Mouse (Mus musculus): Measurements from ENCODE around the gene Cox11.

Cox11 gene

DNA sequence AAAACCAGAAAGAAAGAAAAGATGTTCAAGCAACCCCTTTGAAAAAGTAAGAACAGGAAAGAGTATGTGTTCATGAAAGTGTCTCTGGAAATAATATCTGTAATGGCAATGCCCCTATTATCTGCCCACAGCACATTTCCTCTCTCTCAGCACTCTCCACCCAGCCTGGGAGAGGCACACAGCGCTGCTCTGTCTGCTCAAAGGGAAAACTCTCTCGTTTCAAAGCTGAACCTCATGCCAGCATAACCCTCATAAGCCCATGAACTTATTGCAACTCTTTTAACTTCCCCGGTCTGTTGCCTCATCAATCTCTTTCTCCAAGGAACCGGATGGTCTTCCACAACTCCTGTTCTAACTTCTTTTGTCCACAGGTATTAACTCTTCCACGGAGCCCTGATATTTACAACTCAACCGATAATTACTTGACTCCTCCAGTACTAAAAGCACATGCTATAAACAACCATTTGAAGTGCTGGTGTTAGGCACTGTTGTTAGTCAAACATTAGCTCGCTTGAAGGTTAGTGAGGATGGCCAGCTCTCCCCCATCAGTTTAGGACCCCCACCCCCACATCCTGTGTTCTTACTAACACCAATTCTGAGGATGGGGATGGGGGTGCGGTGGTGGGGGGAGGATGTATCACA is 26.5 kb downstream of the Cox11 start:
- DNase-seq (ENCODE audit: low spot score in 2 of 2): peak; percentile 72 to 77

DNA sequence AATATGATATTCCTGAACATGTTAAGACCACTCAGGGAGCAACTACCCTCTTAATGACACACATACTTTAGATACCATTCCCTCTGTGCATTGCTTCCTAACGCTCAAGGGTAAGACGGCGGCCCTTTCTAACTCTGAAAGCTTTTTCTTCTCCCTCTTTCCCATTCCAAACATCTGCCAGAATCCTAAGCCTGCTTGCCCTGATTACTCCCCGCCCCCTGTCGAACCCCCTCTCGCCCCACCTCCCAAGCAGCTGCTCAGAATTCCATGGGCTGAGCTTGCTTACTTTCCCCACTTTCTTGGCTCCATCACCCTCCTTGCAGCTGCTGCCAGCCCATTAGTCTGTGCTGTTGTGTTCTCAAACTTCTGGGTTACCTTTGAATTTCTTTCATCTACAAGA is 27.2 kb downstream of the Cox11 start:
- no peak for DNase-seq (ENCODE audit: low spot score in 2 of 2)

DNA sequence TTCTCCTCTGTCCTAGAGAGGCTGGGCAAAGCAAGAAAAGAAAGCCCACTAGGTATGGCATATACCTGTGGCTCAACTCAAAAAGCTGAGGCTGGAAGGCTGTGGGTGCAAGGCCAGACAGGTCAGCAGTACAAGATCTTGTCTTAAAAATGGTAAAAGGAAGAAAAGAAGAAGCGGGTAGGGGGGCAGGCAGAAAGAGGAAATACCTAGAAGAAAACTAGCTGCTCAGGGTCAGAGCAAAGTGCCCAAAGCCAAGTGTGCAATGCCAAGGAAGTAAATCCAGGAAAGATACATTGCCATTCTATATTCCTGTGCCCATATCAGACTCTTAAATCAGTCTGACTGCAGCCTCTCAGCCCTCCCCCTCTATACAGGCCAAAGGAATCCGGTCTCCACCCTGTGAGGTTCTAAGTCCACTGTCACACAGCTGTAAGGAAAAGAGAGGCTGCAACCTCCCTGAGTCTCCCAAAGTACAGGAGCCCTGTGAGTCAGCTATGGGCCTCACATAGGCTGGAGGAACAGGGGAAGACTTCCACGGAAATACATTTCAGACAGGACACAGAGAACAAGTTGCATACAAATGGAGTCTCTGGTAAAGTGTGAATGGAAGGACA is 28.3 kb downstream of the Cox11 start:
- no peak for DNase-seq (ENCODE audit: low spot score in 2 of 2)

DNA sequence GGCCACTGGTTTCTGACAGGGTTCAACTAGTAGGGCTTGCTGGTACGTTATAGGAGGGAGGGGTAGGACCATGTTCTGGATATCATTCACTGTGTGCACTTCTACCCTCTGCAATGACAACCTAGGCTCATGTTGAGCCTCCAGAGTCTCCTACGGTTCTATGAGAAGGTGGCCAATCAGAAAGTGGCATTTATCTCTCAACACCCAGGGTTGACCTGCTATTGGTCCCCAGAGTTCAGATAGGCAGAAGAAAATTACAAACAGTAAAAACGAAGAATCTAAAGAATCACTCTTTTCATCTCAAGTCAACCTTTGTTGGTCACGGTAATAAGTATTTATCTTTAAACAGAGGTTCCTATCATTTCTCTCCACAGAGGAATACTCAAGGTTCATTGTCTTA is 28.9 kb downstream of the Cox11 start:
- DNase-seq (ENCODE audit: low spot score in 2 of 2): no peak

DNA sequence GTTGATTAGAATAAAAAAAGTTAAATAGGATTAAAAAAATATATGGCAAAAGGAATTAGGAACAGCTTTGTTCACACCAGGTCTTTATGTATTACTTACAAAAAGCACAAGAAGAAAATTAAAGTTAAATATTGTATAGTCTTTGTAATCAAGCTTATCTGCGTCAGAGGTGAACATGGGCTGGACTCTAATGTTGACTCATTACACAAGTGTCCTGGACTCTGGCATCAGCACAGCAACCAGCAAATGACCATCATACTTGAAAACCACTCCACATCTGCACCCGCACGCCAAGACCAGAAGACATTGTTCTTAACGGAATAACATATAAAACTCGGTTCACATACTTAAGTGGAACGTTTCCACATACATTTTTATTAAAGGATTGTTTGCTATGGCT is 29.4 kb downstream of the Cox11 start:
- no peak for DNase-seq (ENCODE audit: low spot score in 2 of 2)

DNA sequence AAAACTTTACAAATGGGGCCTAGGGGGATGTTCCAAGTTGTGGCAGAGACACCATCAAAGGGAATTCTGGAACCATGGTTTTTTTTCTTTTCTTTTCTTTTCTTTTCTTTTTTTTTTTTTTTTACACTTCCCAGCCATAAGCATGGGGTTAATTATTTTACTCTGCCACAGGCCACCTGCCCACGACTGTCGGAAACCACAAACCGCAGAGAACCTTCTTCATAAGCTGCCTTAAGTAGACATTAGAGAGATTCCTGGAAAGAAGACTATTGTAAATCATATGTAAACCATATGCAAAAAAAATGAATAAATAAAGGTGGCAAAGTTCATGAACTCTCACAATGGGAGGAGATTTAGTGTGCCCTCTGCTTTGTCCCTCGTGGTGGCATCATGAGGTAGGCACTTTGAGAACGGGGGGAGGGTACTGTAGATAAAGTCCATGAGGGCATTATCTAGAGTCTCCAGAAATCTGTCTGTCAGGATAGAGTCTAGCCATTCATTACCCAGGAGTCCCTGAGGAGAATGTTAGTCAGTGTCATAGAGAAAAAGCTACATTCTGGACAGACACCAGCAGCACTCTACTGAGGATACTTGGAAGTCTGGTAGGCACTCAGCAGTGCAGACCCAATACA is 37.6 kb downstream of the Cox11 start:
- no peak for DNase-seq (ENCODE audit: low spot score in 2 of 2)

DNA sequence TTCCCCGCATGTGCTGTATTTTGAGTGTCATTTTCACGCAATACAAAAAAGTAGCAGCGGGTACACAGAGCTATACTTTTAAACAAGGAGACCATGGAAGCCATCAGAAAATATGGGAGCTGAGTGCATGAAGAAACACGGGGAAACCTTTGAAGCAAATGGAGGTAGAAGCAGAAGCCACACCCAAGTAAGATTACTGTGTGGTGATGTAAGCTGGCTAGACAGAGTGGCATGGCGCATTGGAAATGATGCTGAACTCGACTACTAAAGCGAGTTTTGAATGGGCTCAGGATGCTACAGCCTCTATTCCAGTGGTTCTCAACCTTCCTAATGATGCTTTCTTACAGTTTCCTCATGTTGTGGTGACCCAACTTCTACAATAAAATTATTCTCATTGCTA is 39.1 kb downstream of the Cox11 start:
- no peak for DNase-seq (ENCODE audit: low spot score in 2 of 2)

DNA sequence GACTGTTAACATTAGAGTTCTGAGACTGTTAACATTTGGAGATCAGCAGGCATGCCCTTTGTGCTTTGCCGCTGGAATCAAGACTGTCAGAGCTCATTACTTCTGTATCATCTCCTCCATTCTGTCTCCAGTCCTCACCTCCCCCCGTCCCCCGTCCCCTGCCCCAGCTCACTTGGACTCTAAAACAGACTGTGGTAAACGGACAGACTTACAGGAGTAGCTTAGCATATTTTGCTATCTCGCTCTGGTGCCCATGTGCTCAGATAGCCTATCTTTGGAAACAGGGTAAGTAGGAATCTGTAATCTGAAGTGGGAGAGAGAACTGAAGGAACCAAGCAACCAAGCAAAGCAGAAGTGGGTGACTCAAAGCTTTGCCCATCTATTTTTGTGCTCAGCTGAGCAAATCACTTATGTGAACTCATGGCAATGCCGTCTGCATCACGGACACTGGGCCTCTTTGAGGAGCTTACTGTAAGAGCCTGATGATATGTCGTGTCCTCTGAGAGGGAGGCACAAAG is 39.9 kb downstream of the Cox11 start:
- DNase-seq (ENCODE audit: low spot score in 2 of 2): no peak

DNA sequence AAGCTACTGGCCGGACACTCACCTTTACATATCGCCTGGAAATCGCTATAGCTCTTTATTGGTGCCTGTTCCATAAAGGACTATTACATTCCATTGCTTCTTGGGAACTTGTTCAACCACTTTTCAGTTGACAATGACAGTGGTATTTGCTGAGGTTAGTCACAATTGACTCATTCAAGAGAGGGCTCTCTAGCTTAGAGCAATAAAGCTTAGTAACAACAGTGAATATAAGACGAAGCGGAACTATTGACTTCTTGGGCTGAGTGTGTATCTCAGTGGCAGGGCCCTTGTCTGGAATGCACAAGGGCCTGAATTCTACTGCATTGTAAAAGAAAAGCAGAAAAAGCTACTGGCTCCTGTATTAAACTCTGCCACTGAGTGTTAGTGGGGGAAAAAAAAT is 40.6 kb downstream of the Cox11 start:
- no peak for DNase-seq (ENCODE audit: low spot score in 2 of 2)

DNA sequence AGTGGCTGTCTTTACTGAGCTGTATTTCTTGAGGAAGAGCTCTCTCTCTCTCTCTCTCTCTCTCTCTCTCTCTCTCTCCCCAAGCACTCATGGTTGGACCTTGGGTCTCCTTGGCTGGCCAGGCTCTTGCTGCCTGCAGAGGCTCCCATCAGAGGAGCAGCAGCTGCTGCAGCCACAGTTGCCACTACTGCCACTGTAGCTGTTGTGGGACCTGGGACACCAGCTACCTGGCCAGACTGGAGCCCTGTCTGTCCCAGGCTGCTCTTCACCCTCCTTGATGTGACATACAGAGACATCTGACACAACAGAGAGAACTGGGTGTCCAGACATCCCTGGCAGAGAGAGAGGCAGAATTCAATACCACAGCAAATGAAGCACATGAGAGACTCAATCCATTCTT is 43.2 kb downstream of the Cox11 start:
- no peak for DNase-seq (ENCODE audit: low spot score in 2 of 2)

DNA sequence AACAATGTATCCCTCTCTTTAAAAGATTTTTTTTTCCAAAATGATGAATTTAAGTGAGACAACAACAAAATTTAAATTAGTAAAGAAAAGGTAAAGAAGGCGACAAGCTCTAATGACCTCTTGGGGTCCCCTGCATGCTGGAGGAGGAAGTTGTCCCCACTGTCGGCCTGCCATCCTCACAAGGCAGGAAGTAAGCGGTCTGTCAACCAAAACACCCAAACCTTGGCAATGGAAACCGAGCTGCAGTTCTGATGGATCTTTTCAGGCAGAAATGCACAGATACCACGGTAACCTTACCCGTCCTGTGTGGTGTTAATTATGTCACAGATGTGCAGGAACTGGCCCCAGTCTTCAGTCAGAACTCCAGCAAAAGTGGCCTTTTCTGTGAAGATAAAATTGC is 46.8 kb downstream of the Cox11 start:
- DNase-seq (ENCODE audit: low spot score in 2 of 2): no peak

DNA sequence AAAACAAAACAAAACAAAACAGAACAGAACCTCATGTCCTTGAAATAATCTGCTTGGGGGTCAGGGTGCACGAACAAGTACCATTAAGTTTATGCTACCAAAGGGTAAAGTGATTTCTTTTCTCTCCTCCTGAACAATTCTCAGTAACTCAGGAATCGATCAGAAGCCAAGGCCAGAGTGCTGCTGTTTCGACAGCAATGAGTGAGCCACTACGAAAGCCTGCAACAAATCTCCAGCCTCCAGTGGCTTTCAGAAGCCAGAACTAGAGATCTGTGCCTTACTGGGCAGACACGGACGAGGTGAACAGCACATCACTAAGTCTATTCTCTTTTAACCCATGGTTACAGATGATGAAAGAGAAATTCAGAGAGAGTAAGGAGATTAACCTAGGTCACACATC is 47.2 kb downstream of the Cox11 start:
- no peak for DNase-seq (ENCODE audit: low spot score in 2 of 2)

DNA sequence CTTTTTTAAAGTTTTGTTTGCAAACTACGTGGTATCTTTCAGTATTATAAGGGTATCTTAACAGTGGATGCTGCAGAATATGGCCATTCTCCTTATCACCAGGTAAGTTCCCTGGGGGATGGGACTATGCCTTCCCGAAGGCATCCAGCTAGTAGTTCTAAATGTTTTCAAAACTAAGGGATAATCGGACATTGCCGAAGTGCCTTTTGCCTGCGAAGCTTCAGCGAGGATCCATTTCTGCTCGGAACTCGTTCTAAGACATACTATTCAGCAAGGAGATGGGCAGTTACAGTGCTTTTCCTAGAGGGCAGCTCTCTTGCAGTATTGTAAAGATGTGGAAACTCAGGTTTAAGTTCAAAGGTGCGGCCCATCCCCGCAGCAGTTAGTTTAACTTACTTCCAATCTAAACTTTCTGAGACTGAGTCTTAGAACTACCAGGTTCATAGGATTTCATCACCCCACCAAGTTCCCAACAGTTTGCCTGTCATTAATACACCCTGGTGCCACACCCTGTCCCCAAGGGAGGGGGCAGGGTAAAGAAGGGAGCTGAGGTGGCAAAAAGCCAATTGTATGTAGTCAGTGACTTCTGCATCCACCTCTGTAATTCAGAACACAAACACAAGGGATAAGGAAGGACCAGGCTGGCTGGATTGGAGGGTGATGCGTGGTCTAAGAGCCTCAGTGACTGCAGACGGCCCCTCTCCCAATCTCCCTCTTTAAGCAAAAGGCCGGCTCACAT is 48.5 kb downstream of the Cox11 start:
- DNase-seq (ENCODE audit: low spot score in 2 of 2): peak; percentile 46 to 63

DNA sequence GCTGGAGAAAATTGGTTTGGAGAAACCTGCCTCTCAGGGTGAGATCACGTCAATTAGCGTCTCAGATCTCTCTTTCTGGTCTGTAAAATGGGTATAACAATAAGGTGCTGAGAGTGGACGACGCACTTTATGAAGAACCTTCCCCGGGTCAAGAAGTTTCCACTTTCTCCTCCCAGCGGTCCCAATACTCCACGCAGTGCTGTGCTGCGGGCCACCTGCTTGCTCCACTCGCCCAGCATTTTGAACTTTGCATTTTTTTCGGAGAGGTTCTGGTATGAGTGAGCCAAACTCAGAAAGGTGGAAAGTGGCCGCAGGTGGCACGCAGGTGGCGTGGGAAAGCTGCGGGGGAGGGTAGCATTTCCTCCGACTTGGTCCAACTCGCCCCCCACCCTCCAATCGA is 49.1 kb downstream of the Cox11 start:
- no peak for DNase-seq (ENCODE audit: low spot score in 2 of 2)

DNA sequence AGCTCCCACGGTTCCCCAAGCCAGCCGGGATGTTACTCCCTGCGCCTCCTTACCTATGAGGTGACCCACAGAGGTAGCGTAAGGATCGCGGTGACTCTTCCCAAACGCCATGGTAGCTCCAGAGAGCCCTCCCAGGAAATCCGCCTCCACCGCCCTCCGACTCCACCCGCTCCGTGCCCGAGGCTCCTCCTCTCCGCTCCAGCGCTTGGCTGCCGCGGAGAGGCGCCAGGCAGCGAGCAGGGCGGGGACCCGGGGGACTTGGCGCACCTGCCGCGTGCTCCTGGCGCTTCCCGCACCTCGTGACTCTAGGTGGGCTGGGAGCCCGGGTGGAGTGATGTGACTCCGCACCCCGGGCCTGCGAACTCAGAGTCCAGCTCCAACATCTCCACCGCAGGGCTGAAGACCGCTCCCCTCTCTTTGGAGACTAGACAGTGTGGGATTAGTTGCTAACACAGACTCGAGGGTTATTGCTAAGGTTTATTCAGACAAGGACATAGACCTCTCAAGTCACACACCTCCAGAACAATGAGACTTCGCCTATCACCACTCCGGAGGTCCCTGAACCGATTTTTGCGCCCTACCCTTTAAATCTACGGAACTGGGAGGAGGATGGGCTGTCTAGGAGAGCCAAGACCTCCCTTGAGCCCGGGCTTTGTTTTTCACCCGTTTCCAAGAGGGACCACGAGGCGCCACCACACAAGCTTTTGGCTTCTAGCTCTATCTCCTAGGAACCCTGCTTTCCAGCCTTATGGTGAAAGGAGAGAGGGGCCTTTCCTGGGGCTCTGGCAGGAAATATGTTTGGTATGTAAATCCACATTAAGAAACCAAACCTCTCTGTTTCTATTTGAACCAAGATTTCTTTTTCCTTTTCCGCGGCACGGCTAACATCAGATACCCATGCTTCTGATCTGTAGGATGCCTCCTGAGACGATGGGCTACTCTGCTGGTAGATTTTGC is 49.8 kb downstream of the Cox11 start, which contains the start of gene Tom1l1:
TSS of gene Tom1l1 (minus strand) at position 907 of the 957 bp plus-strand sequence.
- peak; percentile 79 to 86 for DNase-seq (ENCODE audit: low spot score in 2 of 2)

DNA sequence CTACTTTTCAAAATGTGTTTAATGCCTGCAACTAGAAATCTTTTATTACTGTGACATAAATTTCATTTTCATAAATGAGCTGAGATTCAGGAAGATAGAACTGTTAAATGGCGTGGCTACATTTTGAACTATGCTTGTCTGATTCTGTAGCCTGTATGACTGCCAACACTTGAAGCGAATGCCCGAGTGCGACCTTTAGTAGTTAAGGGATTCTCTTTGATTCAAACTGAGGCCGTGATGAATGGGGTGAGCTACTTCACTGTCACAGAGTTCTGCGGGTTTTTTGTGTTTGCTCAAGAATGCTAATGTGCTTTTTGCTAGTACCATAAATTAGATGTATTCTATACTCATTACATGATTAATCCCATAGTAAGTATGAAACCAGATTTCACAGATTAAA is 52.4 kb downstream of the Cox11 start:
- no peak for DNase-seq (ENCODE audit: low spot score in 2 of 2)

DNA sequence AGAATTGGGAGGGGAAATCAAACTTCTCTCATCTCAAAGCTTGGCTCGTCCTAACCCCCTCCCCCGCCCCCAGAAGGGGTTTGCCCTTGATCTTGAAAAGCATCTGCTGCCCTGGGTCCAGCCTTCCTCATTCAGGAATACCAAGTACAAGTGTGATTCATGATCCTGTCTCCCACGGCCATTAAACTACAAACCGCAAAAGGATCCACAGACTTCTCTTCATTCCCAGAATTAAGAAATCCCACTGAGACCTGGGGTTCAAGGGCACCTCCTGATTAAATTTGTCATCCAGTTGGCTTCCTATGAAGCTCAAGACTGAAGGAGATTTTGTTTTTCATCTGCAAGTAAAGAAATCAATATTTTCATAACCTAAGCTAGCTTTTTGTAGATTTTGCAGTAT is 56.2 kb downstream of the Cox11 start:
- no peak for DNase-seq (ENCODE audit: low spot score in 2 of 2)

Data from spleen, postnatal 4 days (tissue).